Mouse (Mus musculus) kidney, postnatal 0 days (tissue): ENCODE results near the gene Strn. TPM values are rescaled to one million over a fixed set of nuclear protein-coding genes. Genes with fewer than 3 reads are reported as not detected.

Source experiments
- ATAC-seq: fragments of 200-750 bp; cut with Nextera tagmentation; replicated peaks from 2 replicates; pipeline ENCODE4 v1.8.0; 2017; ENCODE audit warnings: low read depth, moderate number of reproducible peaks, moderate TSS enrichment, moderate library complexity; ENCODE audit not compliant: low FRiP score
- DNase-seq: peaks from one replicate; pipeline ENCODE4 v3.0.0-alpha.2; 2016; ENCODE audit warnings: low spot score
- H3K27ac ChIP-seq: fragments of 300-500 bp; sonication (generic); 2 replicates; pipeline ENCODE4 v1.5.1; 2014; ENCODE audit warnings: mild to moderate bottlenecking
- H3K27me3 ChIP-seq: fragments of 300-500 bp; sonication (generic); 2 replicates; pipeline ENCODE4 v1.6.1; 2014; ENCODE audit warnings: low read length, mixed read lengths; ENCODE audit not compliant: insufficient read depth
- H3K36me3 ChIP-seq: fragments of 300-500 bp; sonication (generic); 2 replicates; pipeline ENCODE4 v1.6.1; 2014; ENCODE audit warnings: low read length, mixed read lengths; ENCODE audit not compliant: insufficient read depth
- H3K4me1 ChIP-seq: fragments of 300-500 bp; sonication (generic); replicated peaks from 2 replicates; pipeline ENCODE4 v1.6.1; 2014; ENCODE audit warnings: antibody characterized with exemption, low read length, mixed read lengths; ENCODE audit not compliant: insufficient read depth
- H3K4me2 ChIP-seq: fragments of 300-500 bp; sonication (generic); 2 replicates; pipeline ENCODE4 v1.6.1; 2014; ENCODE audit warnings: mild to moderate bottlenecking, low read length, moderate library complexity, mixed read lengths
- H3K4me3 ChIP-seq: fragments of 300-500 bp; sonication (generic); replicated peaks from 2 replicates; pipeline ENCODE4 v1.5.1; 2014; ENCODE audit warnings: low read depth, low read length
- H3K9ac ChIP-seq: fragments of 300-500 bp; sonication (generic); 2 replicates; pipeline ENCODE4 v1.6.1; 2014; ENCODE audit warnings: low read depth, low read length
- H3K9me3 ChIP-seq: fragments of 300-500 bp; sonication (generic); replicated peaks from 2 replicates; pipeline ENCODE4 v1.6.1; 2016; ENCODE audit warnings: low read length, inconsistent platforms, mixed read lengths
- CTCF ChIP-seq: IDR thresholded peaks from 2 replicates; pipeline ENCODE4 v1.5.1; 2016; ENCODE audit warnings: antibody characterized with exemption, low read depth, mild to moderate bottlenecking, moderate library complexity
- WGBS: fragments of 180-500 bp; shearing (Covaris S2); extraction: QIAGEN DNeasy Blood & Tissue Kit; methylation state at CpG from one replicate; pipeline ENCODE4 v1.1.7; 2014; 5-methylcytosine and 5-hydroxymethylcytosine counted together
- polyA plus RNA-seq: library from polyadenylated mRNA; unstranded; fragments of >200 nt; fragmentation: Nextera tagmentation; extraction: Ambion mirVana; gene quantifications from 2 replicates; pipeline ENCODE4 v1.2.1, GENCODE M21; 2015

Strn gene
- polyA plus RNA-seq, 1 experiment from 2014 or later, result 3.5 TPM

DNA sequence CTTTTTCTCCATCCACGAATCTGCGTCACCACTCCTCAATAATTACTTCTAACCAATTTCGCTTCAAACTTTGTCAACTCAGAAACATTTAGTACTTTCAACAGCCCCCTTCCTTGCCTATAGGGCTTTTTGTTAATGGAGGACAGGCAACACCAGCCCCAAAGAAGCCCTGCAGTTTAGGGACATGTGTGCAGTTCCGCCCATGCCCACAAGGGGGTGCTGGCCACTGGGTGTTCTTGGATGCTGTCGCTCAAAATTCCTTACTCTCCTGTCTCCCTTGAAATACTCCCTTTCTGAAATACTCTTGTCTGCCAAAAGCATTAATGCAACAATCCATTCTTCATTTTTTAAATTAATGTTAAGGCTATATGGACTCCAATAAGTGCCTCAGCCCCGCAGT lies 132.6 kb downstream of the Strn start:
- ATAC-seq (no peak), DNase-seq (peak; percentile 56)
- Histone ChIP-seq H3K27me3 (no peaks in the 10 kb centered on the region), H3K36me3 (no peaks in the 10 kb centered on the region), H3K9me3 (no peaks in the 10 kb centered on the region), H3K4me1 (no peaks in the 10 kb centered on the region), H3K4me3 (no peak overlapping the region), H3K27ac (no peak overlapping the region), H3K4me2 (no peak overlapping the region), H3K9ac (no peak overlapping the region)
- peak; percentile 88 for TF ChIP-seq CTCF
- WGBS, result 73% methylated on average over 6 of the region's 6 CpGs

DNA sequence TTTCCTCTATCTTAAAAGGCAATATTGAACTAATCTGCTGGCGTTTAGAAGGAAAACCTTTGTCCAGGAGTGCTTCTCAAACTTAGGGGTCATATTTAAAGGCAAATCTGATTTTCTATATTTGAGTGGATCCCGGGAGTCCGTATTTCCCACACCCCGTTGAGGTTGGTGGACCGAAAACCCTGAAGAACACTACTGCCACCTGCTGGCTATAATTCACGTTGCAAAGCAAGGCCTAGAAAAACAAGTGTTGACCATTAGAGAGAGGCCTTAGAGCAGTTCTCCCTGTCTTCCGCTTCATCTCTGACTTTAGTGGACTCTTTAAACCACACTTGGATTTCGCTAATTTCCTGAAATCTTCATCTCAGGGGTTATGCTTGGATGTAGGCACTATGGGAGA lies 133.1 kb downstream of the Strn start:
- TF ChIP-seq CTCF, result peak; percentile 94
- no peaks in the 10 kb centered on the region for H3K9me3 ChIP-seq
- H3K4me2 ChIP-seq, result no peak overlapping the region
- H3K36me3 ChIP-seq, result no peaks in the 10 kb centered on the region
- ATAC-seq, result peak; percentile 51; the same call in 1 of the 2 replicates
- H3K27me3 ChIP-seq, result no peaks in the 10 kb centered on the region
- WGBS, result 34% methylated on average over 8 of the region's 8 CpGs
- no peak overlapping the region for H3K4me3 ChIP-seq
- no peak overlapping the region for H3K9ac ChIP-seq
- DNase-seq, result peak; percentile 86
- H3K4me1 ChIP-seq, result no peaks in the 10 kb centered on the region
- no peak overlapping the region for H3K27ac ChIP-seq

DNA sequence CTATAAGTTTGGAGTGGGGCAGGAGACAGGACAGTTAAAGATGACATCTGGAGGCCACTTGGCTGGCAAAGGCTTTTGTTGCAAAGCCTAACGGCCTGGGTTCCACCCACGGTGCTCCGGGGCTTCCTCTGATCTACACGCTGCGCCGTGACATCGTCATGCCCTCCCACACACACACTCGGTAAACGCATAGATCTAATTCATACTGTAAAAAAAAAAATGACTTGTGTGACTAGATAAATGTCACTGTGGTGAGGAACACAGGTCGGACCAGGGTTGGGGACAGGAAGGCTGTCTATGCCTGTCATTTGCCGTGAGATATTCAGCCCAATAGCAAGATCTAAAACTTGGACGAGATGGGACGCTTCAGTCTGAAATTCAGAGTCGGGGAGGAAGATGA lies 134.7 kb downstream of the Strn start:
- Histone ChIP-seq H3K27me3 (no peaks in the 10 kb centered on the region), H3K27ac (no peak overlapping the region), H3K4me3 (no peak overlapping the region), H3K36me3 (no peaks in the 10 kb centered on the region), H3K9ac (no peak overlapping the region), H3K4me1 (no peaks in the 10 kb centered on the region), H3K9me3 (no peaks in the 10 kb centered on the region), H3K4me2 (no peak overlapping the region)
- DNase-seq (no peak), ATAC-seq (no peak)
- TF ChIP-seq CTCF, result no peak
- WGBS, result 73% methylated on average over 14 of the region's 14 CpGs

DNA sequence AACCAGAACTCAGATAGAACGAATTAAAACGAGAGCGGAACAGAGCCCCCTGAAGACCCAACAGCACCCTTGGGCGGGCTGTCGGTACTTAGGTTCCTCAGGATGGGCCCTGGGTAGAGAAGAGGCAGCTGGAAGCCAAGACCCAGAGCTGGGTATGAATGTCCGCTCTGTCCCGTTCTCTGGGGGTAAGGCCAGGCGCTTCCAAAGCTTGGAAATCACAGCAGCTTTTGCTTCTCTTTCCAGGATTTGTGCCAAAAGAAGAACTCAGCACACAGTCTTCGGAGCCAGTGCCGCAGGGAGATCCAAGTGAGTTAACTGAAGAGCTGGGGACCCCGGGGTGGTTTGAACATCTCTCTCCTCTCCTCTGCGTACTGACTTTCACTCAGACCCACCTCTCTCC lies 135.4 kb downstream of the Strn start:
- WGBS, result 88% methylated on average over 12 of the region's 12 CpGs
- no peak for ATAC-seq
- Histone ChIP-seq H3K9me3 (no peaks in the 10 kb centered on the region), H3K4me3 (no peak overlapping the region), H3K4me1 (no peaks in the 10 kb centered on the region), H3K4me2 (no peak overlapping the region), H3K27ac (no peak overlapping the region), H3K36me3 (no peaks in the 10 kb centered on the region), H3K27me3 (no peaks in the 10 kb centered on the region), H3K9ac (no peak overlapping the region)
- TF ChIP-seq CTCF, result no peak
- DNase-seq, result no peak

DNA sequence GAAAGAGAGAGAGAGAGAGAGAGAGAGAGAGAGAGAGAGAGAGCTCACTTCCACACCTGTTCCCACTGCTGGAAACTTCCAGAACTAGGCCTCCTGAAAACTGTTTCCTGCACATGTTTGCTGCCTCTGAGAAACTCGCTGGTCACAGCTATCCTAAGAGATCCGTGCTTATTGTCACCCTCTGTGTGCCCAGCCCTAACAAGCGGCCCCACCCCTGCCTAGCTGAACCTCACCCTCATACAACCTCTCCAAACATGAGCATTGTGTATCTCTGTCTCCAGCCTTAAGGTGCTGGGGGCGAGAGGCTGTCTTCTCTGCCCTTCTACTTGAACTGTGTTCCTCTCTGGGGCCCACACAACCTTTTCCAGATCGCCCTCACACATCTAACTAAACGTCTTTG lies 136.0 kb downstream of the Strn start:
- H3K9ac ChIP-seq, result no peak overlapping the region
- no peak overlapping the region for H3K4me3 ChIP-seq
- TF ChIP-seq CTCF, result no peak
- no peaks in the 10 kb centered on the region for H3K9me3 ChIP-seq
- H3K27me3 ChIP-seq, result no peaks in the 10 kb centered on the region
- no peak overlapping the region for H3K27ac ChIP-seq
- no peak for ATAC-seq
- no peak for DNase-seq
- 74% methylated on average over 6 of the region's 6 CpGs for WGBS
- no peaks in the 10 kb centered on the region for H3K4me1 ChIP-seq
- H3K4me2 ChIP-seq, result no peak overlapping the region
- no peaks in the 10 kb centered on the region for H3K36me3 ChIP-seq

Other genes with a start within 250 kb of the Strn start
- gene Vit, start 229.1 kb downstream of the Strn start, polyA plus RNA-seq, result 0.76 and 0.87 TPM in 2 replicates
- gene Heatr5b, start 98.2 kb upstream of the Strn start, polyA plus RNA-seq, result 7.2 and 7.5 TPM in 2 replicates
- gene Gpatch11, start 98.4 kb upstream of the Strn start, polyA plus RNA-seq, result 47.7 and 52.5 TPM in 2 replicates
- gene Eif2ak2, start 145.4 kb upstream of the Strn start, polyA plus RNA-seq, result 12.9 and 15.3 TPM in 2 replicates
- 0.17 and 0.25 TPM in 2 replicates for gene Sult6b1, start 169.8 kb upstream of the Strn start, polyA plus RNA-seq
- 145 and 146 TPM in 2 replicates for gene Cebpzos, start 179.3 kb upstream of the Strn start, polyA plus RNA-seq
- gene Cebpz, start 199.9 kb upstream of the Strn start, polyA plus RNA-seq, result 58.9 and 64.4 TPM in 2 replicates
- gene Ndufaf7, start 199.9 kb upstream of the Strn start, polyA plus RNA-seq, result 57.8 and 67.6 TPM in 2 replicates